Mouse (Mus musculus): ENCODE data around the gene Ctnna3. TPM values are rescaled to one million over a fixed set of nuclear protein-coding genes. Genes with fewer than 3 reads are reported as not detected.
A peak's percentile ranks its signal among the peaks of the same experiment; 100 is the strongest.

Gene Ctnna3
- polyA plus RNA-seq, 1 experiment from 2014 or later = 0.53 TPM

DNA sequence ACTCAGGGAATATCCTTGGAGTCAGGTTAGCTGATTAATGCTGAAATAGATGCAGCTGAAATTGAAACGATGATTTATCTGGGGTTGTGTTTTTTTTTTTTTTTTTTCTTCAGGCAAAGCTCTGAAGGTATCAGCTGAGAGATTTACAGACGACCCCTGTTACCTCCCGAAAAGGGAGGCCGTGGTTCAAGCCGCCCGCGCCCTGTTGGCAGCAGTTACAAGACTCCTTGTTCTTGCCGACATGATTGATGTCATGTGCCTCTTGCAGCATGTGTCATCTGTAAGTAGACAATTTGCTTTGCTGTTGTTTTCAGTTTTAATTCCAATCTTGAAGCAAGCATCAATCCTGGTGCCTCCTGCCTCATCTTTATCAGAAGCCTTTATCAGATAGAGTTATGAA lies 136.8 kb downstream of the Ctnna3 start:
- Histone ChIP-seq H3K27me3 (no peaks in the 10 kb centered on the region), H3K36me3 (no peaks in the 10 kb centered on the region), H3K4me3 (replicated peaks) (no peak overlapping the region), H3K9ac (no peak overlapping the region), H3K27ac (no peak overlapping the region), H3K4me2 (peak overlapping the region; percentile 28), H3K9me3 (replicated peaks) (no peaks in the 10 kb centered on the region), H3K4me1 (0 out of 2 replicates have a peak, but pooled peaks cover 5% of the 10 kb centered on the region)
- 20% methylated on average over 8 of the region's 8 CpGs for WGBS
- ATAC-seq (replicated peaks; ENCODE audit: low FRiP score) = no peak

GRCm38 (mm10) chr10:63571561-63571960 lies 141.7 kb downstream of the Ctnna3 start:
- no peaks in the 10 kb centered on the region for H3K27me3 ChIP-seq
- no peak for ATAC-seq (replicated peaks; ENCODE audit: low FRiP score)

DNA sequence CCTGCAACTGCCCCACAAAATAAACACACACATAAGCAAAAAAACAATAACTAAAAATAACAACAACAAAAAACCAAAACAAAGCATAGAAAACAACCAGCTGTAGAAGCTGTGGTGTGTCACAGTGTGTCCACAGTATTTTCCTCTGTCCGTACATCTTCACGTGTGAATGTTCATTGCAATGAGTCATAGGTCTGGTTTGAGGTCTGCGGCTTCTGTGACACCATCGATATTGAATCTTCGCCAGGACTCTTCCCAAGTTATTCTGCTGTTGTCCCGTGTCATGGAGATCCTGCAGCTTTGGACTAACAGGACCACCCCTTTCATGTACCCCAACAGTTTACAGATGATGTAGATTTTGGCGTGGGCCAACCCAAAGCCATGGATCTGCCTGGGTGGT lies 143.0 kb downstream of the Ctnna3 start:
- ATAC-seq (replicated peaks; ENCODE audit: low FRiP score) = no peak

More at GRCm38 (mm10) chr10:63571561-63571960, 141.7 kb downstream of the Ctnna3 start:
- no peak overlapping the region for H3K9ac ChIP-seq
- no peak overlapping the region for H3K4me2 ChIP-seq
- no peaks in the 10 kb centered on the region for H3K36me3 ChIP-seq
- no peak overlapping the region for H3K27ac ChIP-seq
- no peaks in the 10 kb centered on the region for H3K9me3 ChIP-seq (replicated peaks)
- H3K4me3 ChIP-seq (replicated peaks) = no peak overlapping the region
- H3K4me1 ChIP-seq = 0 out of 2 replicates have a peak, but pooled peaks cover 2% of the 10 kb centered on the region

GRCm38 (mm10) chr10:63574100-63574609 lies 144.3 kb downstream of the Ctnna3 start:
- no peak overlapping the region for H3K9ac ChIP-seq
- no peaks in the 10 kb centered on the region for H3K4me1 ChIP-seq
- H3K27me3 ChIP-seq = no peaks in the 10 kb centered on the region
- no peaks in the 10 kb centered on the region for H3K36me3 ChIP-seq
- no peak overlapping the region for H3K4me2 ChIP-seq
- no peak overlapping the region for H3K4me3 ChIP-seq (replicated peaks)
- no peak overlapping the region for H3K27ac ChIP-seq
- ATAC-seq (replicated peaks; ENCODE audit: low FRiP score) = peak; percentile 46; the same call in 1 of the 2 replicates
- H3K9me3 ChIP-seq (replicated peaks) = no peaks in the 10 kb centered on the region
- WGBS = 81% methylated on average over 7 of the region's 7 CpGs

More for the DNA sequence above, 143.0 kb downstream of the Ctnna3 start:
- H3K27me3 ChIP-seq = no peaks in the 10 kb centered on the region
- no peak overlapping the region for H3K4me3 ChIP-seq (replicated peaks)
- H3K36me3 ChIP-seq = no peaks in the 10 kb centered on the region
- H3K9ac ChIP-seq = no peak overlapping the region
- no peaks in the 10 kb centered on the region for H3K9me3 ChIP-seq (replicated peaks)
- H3K27ac ChIP-seq = no peak overlapping the region
- H3K4me1 ChIP-seq = no peaks in the 10 kb centered on the region
- WGBS = 89% methylated on average over 7 of the region's 7 CpGs
- H3K4me2 ChIP-seq = no peak overlapping the region

GRCm38 (mm10) chr10:63582608-63583007 lies 152.7 kb downstream of the Ctnna3 start:
- no peak overlapping the region for H3K4me2 ChIP-seq
- no peaks in the 10 kb centered on the region for H3K36me3 ChIP-seq
- no peak overlapping the region for H3K9ac ChIP-seq
- H3K4me1 ChIP-seq = no peaks in the 10 kb centered on the region
- peak; percentile 87 for ATAC-seq (replicated peaks; ENCODE audit: low FRiP score)
- no peak overlapping the region for H3K4me3 ChIP-seq (replicated peaks)
- H3K9me3 ChIP-seq (replicated peaks) = no peaks in the 10 kb centered on the region
- H3K27ac ChIP-seq = no peak overlapping the region
- H3K27me3 ChIP-seq = peaks cover 9% of the 10 kb centered on the region
- 9% methylated on average over 14 of the region's 14 CpGs for WGBS

GRCm38 (mm10) chr10:63583798-63584374 lies 154.0 kb downstream of the Ctnna3 start:
- Histone ChIP-seq H3K9ac (no peak overlapping the region), H3K4me1 (no peaks in the 10 kb centered on the region), H3K27me3 (peaks cover 9% of the 10 kb centered on the region), H3K36me3 (no peaks in the 10 kb centered on the region), H3K4me3 (replicated peaks) (peak overlapping the region; percentile 8; the same call in 1 of the 2 replicates), H3K27ac (no peak overlapping the region), H3K4me2 (peak overlapping the region; percentile 41), H3K9me3 (replicated peaks) (no peaks in the 10 kb centered on the region)
- ATAC-seq (replicated peaks; ENCODE audit: low FRiP score) = no peak; the same call in 1 of the 2 replicates
- WGBS = 73% methylated on average over 20 of the region's 20 CpGs

GRCm38 (mm10) chr10:63599417-63599816 lies 169.5 kb downstream of the Ctnna3 start:
- Histone ChIP-seq H3K27me3 (no peaks in the 10 kb centered on the region), H3K36me3 (no peaks in the 10 kb centered on the region), H3K9ac (no peak overlapping the region), H3K4me3 (replicated peaks) (no peak overlapping the region), H3K4me2 (no peak overlapping the region), H3K9me3 (replicated peaks) (no peaks in the 10 kb centered on the region), H3K27ac (no peak overlapping the region), H3K4me1 (no peaks in the 10 kb centered on the region)
- no peak for ATAC-seq (replicated peaks; ENCODE audit: low FRiP score)
- WGBS = 88% methylated on average over 5 of the region's 5 CpGs

DNA sequence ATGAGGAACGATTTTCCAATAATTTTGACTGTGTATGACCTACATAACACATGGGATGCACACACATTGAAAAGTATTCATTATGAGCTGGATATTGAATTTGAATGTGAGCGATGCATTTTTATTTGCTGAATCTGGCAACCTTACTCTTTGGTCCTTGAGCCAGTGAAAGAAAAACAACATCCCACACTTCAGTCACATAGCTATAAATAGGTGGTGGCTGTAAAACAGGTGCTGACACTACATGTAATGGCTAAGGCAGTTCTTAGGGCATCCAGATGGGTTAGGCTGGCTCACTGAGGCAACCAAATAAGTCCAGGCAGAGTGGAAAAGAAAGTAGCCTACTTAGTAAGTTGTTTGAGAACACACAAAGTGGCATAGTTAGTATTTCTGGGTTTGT lies 171.3 kb downstream of the Ctnna3 start:
- ATAC-seq (replicated peaks; ENCODE audit: low FRiP score) = no peak
- Histone ChIP-seq H3K4me3 (replicated peaks) (no peak overlapping the region), H3K27ac (no peak overlapping the region), H3K4me2 (no peak overlapping the region), H3K9ac (no peak overlapping the region), H3K4me1 (no peaks in the 10 kb centered on the region), H3K27me3 (no peaks in the 10 kb centered on the region), H3K36me3 (no peaks in the 10 kb centered on the region), H3K9me3 (replicated peaks) (peaks cover 3% of the 10 kb centered on the region; the same call in 1 of the 2 replicates)
- 78% methylated on average over 2 of the region's 2 CpGs for WGBS

- Histone ChIP-seq H3K9me3 (replicated peaks) (no peaks in the 10 kb centered on the region), H3K4me2 (no peak overlapping the region), H3K4me3 (replicated peaks) (no peak overlapping the region), H3K27ac (no peak overlapping the region), H3K9ac (no peak overlapping the region), H3K4me1 (no peaks in the 10 kb centered on the region), H3K27me3 (no peaks in the 10 kb centered on the region), H3K36me3 (no peaks in the 10 kb centered on the region)
- 45% methylated on average over 1 of the region's 1 CpGs for WGBS
- no peak for ATAC-seq (replicated peaks; ENCODE audit: low FRiP score)
Measured at GRCm38 (mm10) chr10:63628546-63628945, 198.6 kb downstream of the Ctnna3 start.

DNA sequence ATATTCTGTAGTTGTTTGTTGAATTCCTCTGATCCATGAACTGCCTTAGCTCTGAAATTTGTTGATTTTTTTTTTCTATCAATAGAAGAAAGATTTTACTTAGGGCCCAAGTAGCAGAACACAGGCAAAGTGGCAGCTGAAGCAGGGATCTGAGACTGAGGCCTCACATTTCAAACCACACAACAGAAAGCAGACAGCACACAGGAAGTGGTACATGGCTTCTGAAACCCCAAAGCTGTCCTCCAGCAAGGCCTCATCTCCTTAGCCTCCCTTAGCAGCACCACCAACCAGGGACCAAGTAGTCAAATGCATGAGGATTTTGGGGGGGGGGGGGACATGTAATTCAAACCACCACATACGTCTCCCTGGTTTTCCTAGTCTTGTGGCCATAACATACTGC lies 204.0 kb downstream of the Ctnna3 start:
- H3K27ac ChIP-seq = no peak overlapping the region
- H3K36me3 ChIP-seq = no peaks in the 10 kb centered on the region
- no peak overlapping the region for H3K4me2 ChIP-seq
- H3K4me1 ChIP-seq = no peaks in the 10 kb centered on the region
- WGBS = 69% methylated on average over 1 of the region's 1 CpGs
- no peak overlapping the region for H3K9ac ChIP-seq
- H3K27me3 ChIP-seq = no peaks in the 10 kb centered on the region
- no peak for ATAC-seq (replicated peaks; ENCODE audit: low FRiP score)
- H3K4me3 ChIP-seq (replicated peaks) = no peak overlapping the region
- no peaks in the 10 kb centered on the region for H3K9me3 ChIP-seq (replicated peaks)

- Histone ChIP-seq H3K27me3 (no peaks in the 10 kb centered on the region), H3K9ac (no peak overlapping the region), H3K4me2 (no peak overlapping the region), H3K4me1 (no peaks in the 10 kb centered on the region), H3K9me3 (replicated peaks) (no peaks in the 10 kb centered on the region), H3K4me3 (replicated peaks) (no peak overlapping the region), H3K36me3 (no peaks in the 10 kb centered on the region), H3K27ac (no peak overlapping the region)
- no peak for ATAC-seq (replicated peaks; ENCODE audit: low FRiP score)
- WGBS = 78% methylated on average over 5 of the region's 5 CpGs
Measured at GRCm38 (mm10) chr10:63637987-63638386, 208.1 kb downstream of the Ctnna3 start.

GRCm38 (mm10) chr10:63647300-63647699 lies 217.4 kb downstream of the Ctnna3 start:
- Histone ChIP-seq H3K4me2 (no peak overlapping the region), H3K36me3 (no peaks in the 10 kb centered on the region), H3K9me3 (replicated peaks) (no peaks in the 10 kb centered on the region), H3K27ac (no peak overlapping the region), H3K4me1 (no peaks in the 10 kb centered on the region), H3K4me3 (replicated peaks) (no peak overlapping the region), H3K9ac (no peak overlapping the region), H3K27me3 (no peaks in the 10 kb centered on the region)
- 60% methylated on average over 3 of the region's 3 CpGs for WGBS
- no peak for ATAC-seq (replicated peaks; ENCODE audit: low FRiP score)

GRCm38 (mm10) chr10:63650307-63650706 lies 220.4 kb downstream of the Ctnna3 start:
- H3K27ac ChIP-seq = no peak overlapping the region
- H3K9me3 ChIP-seq (replicated peaks) = no peaks in the 10 kb centered on the region
- H3K4me1 ChIP-seq = no peaks in the 10 kb centered on the region
- no peak overlapping the region for H3K4me2 ChIP-seq
- ATAC-seq (replicated peaks; ENCODE audit: low FRiP score) = no peak
- H3K4me3 ChIP-seq (replicated peaks) = no peak overlapping the region
- H3K36me3 ChIP-seq = no peaks in the 10 kb centered on the region
- H3K27me3 ChIP-seq = no peaks in the 10 kb centered on the region
- no peak overlapping the region for H3K9ac ChIP-seq
- WGBS = 90% methylated on average over 3 of the region's 3 CpGs

All from kidney, embryonic 15.5 days (tissue).